Mouse (Mus musculus) forebrain, postnatal 0 days (tissue): ENCODE results near the gene Spast. TPM values are rescaled to one million over a fixed set of nuclear protein-coding genes. Genes with fewer than 3 reads are reported as not detected.
"Not testable (repeated sequence)": the region's sequence is repeated elsewhere in the genome, so short reads cannot be mapped to it uniquely, and the experiment has no call there.

Experiments used
- ATAC-seq: fragments of 200-750 bp; cut with Nextera tagmentation; 2 replicates; pipeline ENCODE4 v1.8.0; 2017; ENCODE audit warnings: mild to moderate bottlenecking, moderate library complexity
- DNase-seq: peaks from one replicate; pipeline ENCODE4 v3.0.0-alpha.2; 2015
- H3K27ac ChIP-seq: fragments of 300-500 bp; sonication (generic); 2 replicates; pipeline ENCODE4 v1.5.1; 2014; ENCODE audit warnings: low read depth, mild to moderate bottlenecking, antibody characterized with exemption, low read length, moderate library complexity, mixed read lengths
- H3K27me3 ChIP-seq: fragments of 300-500 bp; sonication (generic); 2 replicates; pipeline ENCODE4 v1.6.1; 2014; ENCODE audit warnings: mild to moderate bottlenecking, low read length, mixed read lengths; ENCODE audit not compliant: insufficient read depth
- H3K36me3 ChIP-seq: fragments of 300-500 bp; sonication (generic); 2 replicates; pipeline ENCODE4 v1.6.1; 2014; ENCODE audit warnings: mild to moderate bottlenecking, moderate library complexity; ENCODE audit not compliant: insufficient read depth
- H3K4me1 ChIP-seq: fragments of 300-500 bp; sonication (generic); 2 replicates; pipeline ENCODE4 v1.6.1; 2014; ENCODE audit warnings: antibody characterized with exemption; ENCODE audit not compliant: insufficient read depth
- H3K4me2 ChIP-seq: fragments of 300-500 bp; sonication (generic); 2 replicates; pipeline ENCODE4 v1.6.1; 2014; ENCODE audit warnings: low read depth, mild to moderate bottlenecking, moderate library complexity
- H3K4me3 ChIP-seq: fragments of 300-500 bp; sonication (generic); 2 replicates; pipeline ENCODE4 v1.5.1; 2014; ENCODE audit warnings: low read depth, low read length, mixed read lengths
- H3K9ac ChIP-seq: fragments of 300-500 bp; sonication (generic); 2 replicates; pipeline ENCODE4 v1.6.1; 2014; ENCODE audit warnings: mild to moderate bottlenecking
- H3K9me3 ChIP-seq: fragments of 300-500 bp; sonication (generic); 2 replicates; pipeline ENCODE4 v1.6.1; 2016; ENCODE audit warnings: low read length
- CTCF ChIP-seq: sonication (generic); IDR thresholded peaks from 2 replicates; pipeline ENCODE4 v1.5.1; 2016; ENCODE audit warnings: antibody characterized with exemption, control low read depth, low read depth
- WGBS: fragments of 180-500 bp; shearing (Covaris S2); extraction: QIAGEN DNeasy Blood & Tissue Kit; methylation state at CpG from one replicate; pipeline ENCODE4 v1.1.7; 2014; 5-methylcytosine and 5-hydroxymethylcytosine counted together
- polyA plus RNA-seq: library from polyadenylated mRNA; unstranded; fragments of >200 nt; fragmentation: Nextera tagmentation; extraction: Ambion mirVana; gene quantifications from 2 replicates; pipeline ENCODE4 v1.2.1, GENCODE M21; 2015
- total RNA-seq: library from RNA; depleted of rRNA; stranded (reverse); fragments of >200 nt; gene quantifications from 2 replicates; pipeline ENCODE4 v1.2.3, GENCODE M21; 2014

Spast gene
- total and polyA plus RNA-seq, 2 experiments from 2014 or later, result 23.2 to 181 TPM

DNA sequence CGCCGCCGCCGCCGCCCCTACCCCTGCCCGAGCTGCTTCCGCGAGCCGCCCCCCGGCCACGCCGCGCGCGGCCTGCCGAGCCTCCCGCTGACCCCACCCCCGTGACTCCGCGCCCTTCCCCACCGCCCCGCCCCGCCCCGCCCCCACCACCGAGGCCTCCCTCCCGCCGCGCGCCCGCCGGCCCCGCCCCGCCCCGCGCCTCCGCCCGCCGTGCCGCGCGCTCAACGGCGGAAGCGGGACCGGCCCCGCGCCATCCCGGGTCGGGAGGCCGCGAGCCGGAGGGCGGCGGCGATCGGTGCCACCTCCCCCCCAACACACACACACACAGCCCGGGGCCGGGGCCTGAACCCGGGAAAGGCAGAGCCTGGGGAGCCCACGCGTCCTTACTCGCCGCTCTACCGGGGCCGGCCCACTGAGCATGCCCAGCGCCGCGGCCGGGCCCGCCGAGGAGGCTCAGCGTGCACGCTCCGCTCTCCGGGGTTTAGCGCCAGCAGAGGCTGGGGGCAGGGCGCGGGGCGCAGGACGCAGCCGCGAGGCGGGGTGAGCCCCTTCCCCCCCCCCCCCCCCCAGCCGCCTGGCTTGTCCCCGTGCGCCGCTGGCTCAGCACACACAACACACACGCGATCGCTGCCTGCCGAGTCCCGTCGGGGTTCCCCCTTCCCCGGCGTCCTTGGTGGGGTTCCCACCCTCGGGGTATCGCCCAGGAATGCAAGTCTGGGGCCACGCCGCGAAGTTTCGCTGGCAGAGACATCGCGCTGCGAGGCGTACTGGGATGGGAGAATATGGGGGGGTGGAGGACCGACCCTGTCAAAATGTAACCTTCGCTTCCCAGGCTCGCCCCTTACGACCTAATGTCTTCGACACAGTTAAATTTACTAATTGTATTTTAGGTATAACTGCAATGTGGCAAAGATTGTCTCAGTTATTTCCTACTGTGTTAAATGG is 43.5 kb upstream of the Spast start, which contains the start of gene Memo1:
Gene Memo1, minus strand, starts transcription at position 496 of the 945 bp plus-strand sequence.
- ATAC-seq, result peak; percentile 95
- Histone ChIP-seq H3K4me2 (peak within 1 kb of the TSS; percentile 61), H3K27ac (peak within 1 kb of the TSS; percentile 94), H3K9ac (peak within 1 kb of the TSS; percentile 92), H3K4me1 (0 out of 2 replicates have a peak, but pooled peaks cover 3% of the 10 kb centered on the region), H3K36me3 (0 out of 2 replicates have a peak, but pooled peaks cover 6% of the 10 kb centered on the region), H3K27me3 (no peaks in the 10 kb centered on the region), H3K9me3 (no peaks in the 10 kb centered on the region), H3K4me3 (peak within 1 kb of the TSS; percentile 91)
- WGBS, result 3% methylated on average over 45 of the region's 110 CpGs
- DNase-seq, result peak; percentile 91
- TF ChIP-seq CTCF, result no peak

- Histone ChIP-seq H3K36me3 (peaks cover 8% of the 10 kb centered on the region; the same call in 1 of the 2 replicates), H3K4me1 (0 out of 2 replicates have a peak, but pooled peaks cover 3% of the 10 kb centered on the region), H3K9me3 (no peaks in the 10 kb centered on the region), H3K27me3 (no peaks in the 10 kb centered on the region), H3K4me3 (peak overlapping the region; percentile 91), H3K27ac (peak overlapping the region; percentile 29; the same call in 1 of the 2 replicates), H3K4me2 (peak overlapping the region; percentile 61), H3K9ac (peak overlapping the region; percentile 92)
- WGBS, result 38% methylated on average over 11 of the region's 11 CpGs
- TF ChIP-seq CTCF, result peak; percentile 38
- DNase-seq, result peak; percentile 41
- ATAC-seq, result no peak
Measured at GRCm38 (mm10) chr17:74296076-74296823, 42.5 kb upstream of the Spast start.

DNA sequence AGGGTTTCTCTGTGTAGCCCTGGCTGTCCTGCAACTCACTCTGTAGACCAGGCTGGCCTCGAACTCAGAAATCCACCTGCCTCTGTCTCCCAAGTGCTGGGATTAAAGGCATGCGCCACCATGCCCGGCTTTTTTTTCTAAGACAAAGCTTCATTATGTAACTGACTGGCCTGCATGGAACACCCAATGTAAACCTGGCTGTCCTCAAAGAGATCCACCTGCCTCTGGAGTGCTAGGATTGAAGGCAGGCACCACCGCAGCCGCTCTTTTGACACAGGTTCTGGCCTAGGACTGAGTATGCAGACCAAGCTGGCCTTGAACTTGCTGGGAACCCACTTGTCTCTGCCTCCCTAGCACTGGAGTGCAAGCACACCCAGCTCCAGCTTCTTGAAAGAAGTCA is 41.8 kb upstream of the Spast start:
- ATAC-seq, H3K9me3 ChIP-seq, H3K27me3 ChIP-seq, DNase-seq, H3K4me2 ChIP-seq, H3K9ac ChIP-seq, H3K4me1 ChIP-seq, H3K27ac ChIP-seq, H3K4me3 ChIP-seq: not testable (repeated sequence)
- WGBS, result 90% methylated on average over 5 of the region's 5 CpGs
- H3K36me3 ChIP-seq, result peaks cover 13% of the 10 kb centered on the region; the same call in 1 of the 2 replicates

GRCm38 (mm10) chr17:74300089-74300488 is 38.7 kb upstream of the Spast start:
- H3K9me3 ChIP-seq, result no peaks in the 10 kb centered on the region
- TF ChIP-seq CTCF, result no peak
- H3K36me3 ChIP-seq, result peaks cover 22% of the 10 kb centered on the region
- H3K9ac ChIP-seq, result no peak overlapping the region
- H3K27me3 ChIP-seq, result no peaks in the 10 kb centered on the region
- H3K4me1 ChIP-seq, result no peaks in the 10 kb centered on the region
- DNase-seq (no peak), ATAC-seq (no peak)
- no peak overlapping the region for H3K27ac ChIP-seq
- WGBS, result 78% methylated on average over 5 of the region's 5 CpGs
- H3K4me3 ChIP-seq, result no peak overlapping the region
- H3K4me2 ChIP-seq, result no peak overlapping the region

DNA sequence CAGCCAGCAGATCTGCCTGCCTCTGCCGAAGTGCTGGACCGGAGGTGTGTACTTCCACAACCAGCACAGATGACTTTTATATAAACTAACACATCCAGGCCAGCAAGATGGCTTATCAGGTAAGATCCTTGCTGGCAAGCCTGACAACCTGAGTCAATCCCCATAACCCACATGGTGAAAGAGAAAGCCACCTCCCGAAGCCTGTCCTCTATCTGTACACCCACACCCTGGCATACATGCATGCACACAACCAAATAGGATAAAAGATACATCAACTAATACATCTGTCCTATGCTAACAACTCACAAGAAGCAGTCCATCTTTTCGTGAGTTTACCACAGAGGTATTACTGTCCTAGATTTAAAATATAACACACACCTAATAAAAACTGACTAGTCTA is 34.7 kb upstream of the Spast start:
- no peak for DNase-seq
- H3K27me3 ChIP-seq, result no peaks in the 10 kb centered on the region
- ATAC-seq, result no peak
- TF ChIP-seq CTCF, result no peak
- H3K9ac ChIP-seq, result no peak overlapping the region
- WGBS, result 94% methylated on average over 4 of the region's 4 CpGs
- H3K4me3 ChIP-seq, result no peak overlapping the region
- no peaks in the 10 kb centered on the region for H3K9me3 ChIP-seq
- no peaks in the 10 kb centered on the region for H3K4me1 ChIP-seq
- no peak overlapping the region for H3K4me2 ChIP-seq
- peaks cover 16% of the 10 kb centered on the region for H3K36me3 ChIP-seq
- no peak overlapping the region for H3K27ac ChIP-seq

- Histone ChIP-seq H3K27ac (no peak overlapping the region), H3K4me1 (no peaks in the 10 kb centered on the region)
Measured at GRCm38 (mm10) chr17:74305616-74306015, 33.2 kb upstream of the Spast start.

More at GRCm38 (mm10) chr17:74305616-74306015, 33.2 kb upstream of the Spast start:
- H3K27me3 ChIP-seq, result no peaks in the 10 kb centered on the region
- TF ChIP-seq CTCF, result no peak
- H3K4me2 ChIP-seq, result no peak overlapping the region
- no peak overlapping the region for H3K4me3 ChIP-seq
- H3K9me3 ChIP-seq, result no peaks in the 10 kb centered on the region
- WGBS, result 94% methylated on average over 4 of the region's 4 CpGs
- no peak overlapping the region for H3K9ac ChIP-seq
- DNase-seq (no peak), ATAC-seq (no peak)
- peaks cover 16% of the 10 kb centered on the region for H3K36me3 ChIP-seq
